Mouse (Mus musculus): Measurements from ENCODE around the gene Olfr1322.

The Olfr1322 gene

GRCm38 (mm10) chrX:49891383-49891782 lies at the start of gene Olfr1322:
Gene Olfr1322 (minus strand): TSS chrX:49891483.
- DNase-seq: no peak

GRCm38 (mm10) chrX:49877651-49878349 lies 13.5 kb downstream of the Olfr1322 start:
- DNase-seq: no peak

All from cerebellum, adult 8-10 months (tissue).